Mouse (Mus musculus): ENCODE results near the gene Gtf3c2. TPM values are rescaled to one million over a fixed set of nuclear protein-coding genes. Genes with fewer than 3 reads are reported as not detected.

Gtf3c2 gene
- polyA plus RNA-seq, 1 experiment from 2014 or later, result 109 TPM

DNA sequence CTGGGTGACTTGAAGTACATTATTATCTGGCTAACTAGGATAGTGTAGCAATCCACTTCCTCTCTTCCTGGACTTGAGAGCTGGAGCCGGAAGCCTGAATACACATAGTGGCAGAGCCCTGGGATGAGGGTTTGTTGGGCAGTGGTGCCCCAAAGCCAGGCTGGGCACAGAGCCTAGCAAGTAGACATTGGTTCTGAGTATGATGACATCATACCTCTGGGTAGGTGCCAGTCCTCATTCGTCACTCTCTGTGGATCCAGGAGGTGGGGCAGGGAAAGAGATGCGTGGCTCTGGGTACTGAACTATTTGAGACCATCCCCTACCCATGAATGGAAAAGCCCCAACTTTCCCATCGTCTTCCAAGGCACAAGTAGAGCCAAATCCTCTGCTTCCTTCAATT is 30.2 kb downstream of the Gtf3c2 start:
- no peaks in the 10 kb centered on the region for H3K36me3 ChIP-seq (ENCODE audit: control insufficient read depth, insufficient read depth, low read length)
- no peak overlapping the region for H3K4me2 ChIP-seq (ENCODE audit: low read depth, low read length, severe bottlenecking)
- H3K27ac ChIP-seq (ENCODE audit: low read depth, low read length), result no peak overlapping the region
- H3K4me1 ChIP-seq (replicated peaks; ENCODE audit: control insufficient read depth, insufficient read depth, low read length), result peaks cover 5% of the 10 kb centered on the region; the same call in 1 of the 2 replicates
- H3K9me3 ChIP-seq (ENCODE audit: control insufficient read depth, low read length), result no peaks in the 10 kb centered on the region
- H3K4me3 ChIP-seq (ENCODE audit: low read depth, low read length), result no peak overlapping the region
- no peak for ATAC-seq (replicated peaks; ENCODE audit: low FRiP score)
- no peak overlapping the region for H3K9ac ChIP-seq (ENCODE audit: low read length)
- no peaks in the 10 kb centered on the region for H3K27me3 ChIP-seq (ENCODE audit: control insufficient read depth, insufficient read depth, low read length)
- no peak for DNase-seq (ENCODE audit: low spot score)
- 91% methylated on average over 4 of the region's 4 CpGs for WGBS

DNA sequence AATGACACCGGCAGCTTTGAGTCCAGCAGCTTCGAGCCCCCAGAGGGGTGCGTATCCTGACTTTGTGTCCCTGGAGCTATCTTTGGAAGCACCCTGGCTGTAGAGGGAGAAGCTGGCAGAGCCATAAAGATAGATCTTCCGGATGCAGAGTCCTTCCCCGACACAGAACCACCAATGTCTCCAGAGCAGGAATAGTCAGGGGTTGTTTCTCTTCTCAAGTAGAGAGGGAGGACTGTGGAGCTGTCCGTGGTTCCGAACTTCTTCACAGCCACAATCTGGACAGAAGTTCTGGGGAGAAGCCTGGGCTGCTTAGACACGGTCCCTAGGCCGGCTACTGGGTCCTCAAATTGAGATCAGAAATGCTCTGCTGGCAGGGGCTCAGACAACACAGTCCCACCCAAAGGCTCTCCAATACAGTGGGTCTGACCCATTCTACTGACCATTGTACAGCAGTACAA is 40.9 kb downstream of the Gtf3c2 start:
- Histone ChIP-seq H3K4me2 (ENCODE audit: low read depth, low read length, severe bottlenecking) (no peak overlapping the region), H3K27me3 (ENCODE audit: control insufficient read depth, insufficient read depth, low read length) (peaks cover 50% of the 10 kb centered on the region), H3K9me3 (ENCODE audit: control insufficient read depth, low read length) (no peaks in the 10 kb centered on the region), H3K4me1 (replicated peaks; ENCODE audit: control insufficient read depth, insufficient read depth, low read length) (peaks cover 11% of the 10 kb centered on the region; the same call in 1 of the 2 replicates), H3K9ac (ENCODE audit: low read length) (no peak overlapping the region), H3K27ac (ENCODE audit: low read depth, low read length) (no peak overlapping the region), H3K36me3 (ENCODE audit: control insufficient read depth, insufficient read depth, low read length) (peaks cover 3% of the 10 kb centered on the region; the same call in 1 of the 2 replicates), H3K4me3 (ENCODE audit: low read depth, low read length) (no peak overlapping the region)
- WGBS, result 17% methylated on average over 9 of the region's 9 CpGs
- ATAC-seq (replicated peaks; ENCODE audit: low FRiP score) (no peak), DNase-seq (ENCODE audit: low spot score) (no peak)

DNA sequence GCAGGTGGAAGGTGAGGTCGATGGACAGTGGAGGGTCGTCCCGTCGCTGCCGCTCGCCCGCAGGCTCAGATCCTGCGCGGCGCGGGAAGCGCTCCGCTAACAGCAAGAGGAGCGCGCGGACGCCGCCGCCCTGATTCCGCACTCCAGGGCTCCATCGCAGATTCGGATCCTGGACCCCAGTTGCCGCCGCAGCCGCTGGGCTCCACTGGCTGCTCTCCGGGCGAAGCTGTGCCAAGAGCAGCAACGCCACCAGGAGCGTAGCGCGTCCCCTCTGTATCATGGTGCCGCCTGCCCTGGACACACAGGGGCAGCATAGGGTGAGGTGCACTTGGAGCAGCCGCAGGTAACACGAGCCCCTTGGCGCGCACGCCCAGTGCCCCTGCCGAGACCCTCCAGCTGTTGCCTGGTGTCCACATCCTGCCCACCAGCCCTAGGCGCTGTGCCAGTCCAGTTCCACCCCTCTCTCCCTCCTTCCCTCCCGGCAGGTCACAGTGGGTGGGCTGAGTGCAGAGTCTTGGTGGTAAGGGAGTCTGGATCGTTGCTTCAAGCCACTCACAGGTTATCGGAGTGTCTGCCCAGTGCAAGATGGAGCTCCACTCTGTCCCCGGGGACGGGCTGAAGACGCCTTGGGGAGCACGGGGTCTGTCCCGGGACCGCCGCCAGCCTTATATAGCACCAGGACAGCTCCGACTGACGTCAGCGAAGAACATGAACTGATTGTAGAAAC is 41.5 kb downstream of the Gtf3c2 start, which contains the start of gene Ucn:
TSS of gene Ucn (minus strand) at position 589 of the 727 bp plus-strand sequence.
- Histone ChIP-seq H3K4me2 (ENCODE audit: low read depth, low read length, severe bottlenecking) (peak within 1 kb of the TSS; percentile 46), H3K9me3 (ENCODE audit: control insufficient read depth, low read length) (no peaks in the 10 kb centered on the region), H3K4me1 (replicated peaks; ENCODE audit: control insufficient read depth, insufficient read depth, low read length) (peaks cover 11% of the 10 kb centered on the region; the same call in 1 of the 2 replicates), H3K27ac (ENCODE audit: low read depth, low read length) (no peak within 1 kb of the TSS), H3K36me3 (ENCODE audit: control insufficient read depth, insufficient read depth, low read length) (peaks cover 3% of the 10 kb centered on the region; the same call in 1 of the 2 replicates), H3K9ac (ENCODE audit: low read length) (no peak within 1 kb of the TSS), H3K4me3 (ENCODE audit: low read depth, low read length) (peak within 1 kb of the TSS; percentile 14; the same call in 1 of the 2 replicates), H3K27me3 (ENCODE audit: control insufficient read depth, insufficient read depth, low read length) (peaks cover 50% of the 10 kb centered on the region)
- ATAC-seq (replicated peaks; ENCODE audit: low FRiP score) (no peak), DNase-seq (ENCODE audit: low spot score) (no peak)
- 1% methylated on average over 52 of the region's 52 CpGs for WGBS

DNA sequence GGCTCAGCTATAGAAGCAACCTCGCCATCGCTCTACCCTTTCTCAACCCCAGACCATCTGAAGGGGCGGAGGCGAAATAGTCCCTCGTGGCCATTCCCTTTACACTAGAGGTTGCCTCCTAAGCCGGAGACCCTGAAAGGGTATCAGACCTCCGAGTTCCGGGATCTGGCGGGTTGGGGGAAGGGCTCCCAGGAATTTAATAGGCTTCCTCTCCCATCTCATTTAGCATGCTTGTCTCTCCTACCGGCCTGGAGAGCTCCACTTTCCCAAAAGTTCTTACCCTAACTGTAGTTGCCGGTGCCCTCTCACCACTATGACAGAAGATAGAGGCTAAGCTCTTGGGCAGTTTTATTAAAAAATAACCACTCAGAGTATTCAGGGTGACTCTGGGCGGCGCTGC is 42.3 kb downstream of the Gtf3c2 start:
- Histone ChIP-seq H3K27me3 (ENCODE audit: control insufficient read depth, insufficient read depth, low read length) (peaks cover 50% of the 10 kb centered on the region), H3K27ac (ENCODE audit: low read depth, low read length) (no peak overlapping the region), H3K9ac (ENCODE audit: low read length) (no peak overlapping the region), H3K9me3 (ENCODE audit: control insufficient read depth, low read length) (no peaks in the 10 kb centered on the region), H3K36me3 (ENCODE audit: control insufficient read depth, insufficient read depth, low read length) (peaks cover 3% of the 10 kb centered on the region; the same call in 1 of the 2 replicates), H3K4me3 (ENCODE audit: low read depth, low read length) (peak overlapping the region; percentile 14; the same call in 1 of the 2 replicates), H3K4me2 (ENCODE audit: low read depth, low read length, severe bottlenecking) (peak overlapping the region; percentile 46), H3K4me1 (replicated peaks; ENCODE audit: control insufficient read depth, insufficient read depth, low read length) (peaks cover 11% of the 10 kb centered on the region; the same call in 1 of the 2 replicates)
- WGBS, result 1% methylated on average over 13 of the region's 13 CpGs
- DNase-seq (ENCODE audit: low spot score) (no peak), ATAC-seq (replicated peaks; ENCODE audit: low FRiP score) (no peak)

DNA sequence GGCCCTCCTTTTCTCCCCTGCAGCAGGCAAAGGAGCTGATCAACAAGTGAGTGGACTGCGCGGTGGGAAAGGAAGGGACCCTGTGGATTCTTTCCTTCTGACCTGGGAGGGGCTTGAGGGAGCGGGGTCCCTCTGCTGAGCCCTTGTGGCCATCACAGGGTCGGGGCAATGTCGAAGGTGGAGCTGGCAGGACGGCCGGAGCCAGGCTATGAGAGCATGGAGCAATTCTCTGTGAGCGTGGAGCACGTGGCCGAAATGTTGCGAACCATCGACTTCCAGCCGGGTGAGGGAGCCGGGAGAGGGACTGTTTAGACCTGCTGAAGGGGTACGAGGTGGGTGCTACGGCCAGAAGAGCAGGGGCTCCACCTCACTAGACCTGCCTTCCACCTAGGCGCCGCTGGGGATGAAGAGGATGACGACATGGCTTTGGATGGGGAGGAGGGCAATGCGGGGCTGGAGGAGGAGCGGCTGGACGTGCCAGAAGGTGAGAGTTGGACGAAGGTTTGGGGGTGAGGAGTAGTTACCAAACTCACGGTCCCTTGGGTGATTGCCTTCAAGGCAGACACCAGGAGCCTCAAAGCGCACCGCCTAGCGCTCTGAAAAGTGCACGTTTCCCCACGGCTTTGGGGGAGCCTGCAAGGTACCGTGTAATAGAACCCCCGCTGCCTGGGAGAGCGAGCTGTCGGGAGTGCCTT is 43.1 kb downstream of the Gtf3c2 start:
- Histone ChIP-seq H3K9me3 (ENCODE audit: control insufficient read depth, low read length) (no peaks in the 10 kb centered on the region), H3K27ac (ENCODE audit: low read depth, low read length) (no peak overlapping the region), H3K4me1 (replicated peaks; ENCODE audit: control insufficient read depth, insufficient read depth, low read length) (peaks cover 11% of the 10 kb centered on the region; the same call in 1 of the 2 replicates), H3K36me3 (ENCODE audit: control insufficient read depth, insufficient read depth, low read length) (peaks cover 3% of the 10 kb centered on the region; the same call in 1 of the 2 replicates), H3K9ac (ENCODE audit: low read length) (no peak overlapping the region), H3K27me3 (ENCODE audit: control insufficient read depth, insufficient read depth, low read length) (peaks cover 50% of the 10 kb centered on the region), H3K4me3 (ENCODE audit: low read depth, low read length) (no peak overlapping the region), H3K4me2 (ENCODE audit: low read depth, low read length, severe bottlenecking) (peak overlapping the region; percentile 3; the same call in 1 of the 2 replicates)
- under 1% methylated on average over 33 of the region's 33 CpGs for WGBS
- no peak for DNase-seq (ENCODE audit: low spot score)
- no peak for ATAC-seq (replicated peaks; ENCODE audit: low FRiP score)

DNA sequence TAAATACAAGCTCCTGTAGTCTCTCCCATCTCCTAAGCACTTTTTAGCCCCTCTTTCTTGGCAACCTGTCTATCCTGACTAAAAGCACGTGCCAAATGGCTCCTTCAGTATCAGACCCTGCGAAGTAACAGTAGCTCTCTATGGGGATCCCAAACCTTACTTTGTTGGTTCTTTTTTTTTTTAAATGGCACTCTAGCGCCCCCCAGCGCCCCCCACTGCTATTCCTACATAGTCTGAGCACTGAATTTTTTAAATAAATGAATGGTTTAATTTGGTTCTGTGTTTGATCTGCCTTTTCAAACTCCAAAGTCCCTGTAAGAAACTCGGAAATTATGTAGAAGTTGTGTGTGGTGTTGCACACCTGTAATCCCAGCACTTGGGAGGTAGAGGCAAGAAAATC is 53.9 kb downstream of the Gtf3c2 start:
- Histone ChIP-seq H3K36me3 (ENCODE audit: control insufficient read depth, insufficient read depth, low read length) (no peaks in the 10 kb centered on the region), H3K4me2 (ENCODE audit: low read depth, low read length, severe bottlenecking) (no peak overlapping the region), H3K27ac (ENCODE audit: low read depth, low read length) (no peak overlapping the region), H3K4me3 (ENCODE audit: low read depth, low read length) (no peak overlapping the region), H3K9me3 (ENCODE audit: control insufficient read depth, low read length) (no peaks in the 10 kb centered on the region), H3K4me1 (replicated peaks; ENCODE audit: control insufficient read depth, insufficient read depth, low read length) (no peaks in the 10 kb centered on the region), H3K9ac (ENCODE audit: low read length) (no peak overlapping the region), H3K27me3 (ENCODE audit: control insufficient read depth, insufficient read depth, low read length) (no peaks in the 10 kb centered on the region)
- WGBS, result 47% methylated on average over 5 of the region's 5 CpGs
- no peak for ATAC-seq (replicated peaks; ENCODE audit: low FRiP score)
- no peak for DNase-seq (ENCODE audit: low spot score)

DNA sequence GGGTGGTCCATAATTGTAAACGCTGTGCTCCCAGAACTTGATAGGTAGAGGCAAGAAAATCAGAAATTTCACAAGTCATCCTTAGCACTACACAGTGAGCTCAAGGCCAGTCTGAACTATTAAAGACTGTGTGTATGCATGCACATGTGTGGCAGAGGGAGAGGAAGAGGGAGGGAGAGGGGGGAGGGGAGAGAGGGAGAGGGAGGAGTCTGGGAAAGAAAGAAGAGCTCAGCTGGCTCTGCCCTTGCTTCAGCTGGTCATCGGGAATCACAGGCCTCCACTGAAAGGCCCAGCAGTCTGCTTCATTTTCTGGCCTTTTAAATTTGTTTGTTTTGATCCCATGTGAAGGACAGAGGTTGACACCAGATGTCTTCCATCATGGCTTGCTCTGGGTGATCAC is 56.5 kb downstream of the Gtf3c2 start:
- H3K9me3 ChIP-seq (ENCODE audit: control insufficient read depth, low read length), result no peaks in the 10 kb centered on the region
- H3K4me1 ChIP-seq (replicated peaks; ENCODE audit: control insufficient read depth, insufficient read depth, low read length), result no peaks in the 10 kb centered on the region
- H3K27me3 ChIP-seq (ENCODE audit: control insufficient read depth, insufficient read depth, low read length), result no peaks in the 10 kb centered on the region
- no peak overlapping the region for H3K4me3 ChIP-seq (ENCODE audit: low read depth, low read length)
- ATAC-seq (replicated peaks; ENCODE audit: low FRiP score) (no peak), DNase-seq (ENCODE audit: low spot score) (no peak)
- WGBS, result 43% methylated on average over 2 of the region's 2 CpGs
- H3K4me2 ChIP-seq (ENCODE audit: low read depth, low read length, severe bottlenecking), result no peak overlapping the region
- H3K27ac ChIP-seq (ENCODE audit: low read depth, low read length), result no peak overlapping the region
- no peak overlapping the region for H3K9ac ChIP-seq (ENCODE audit: low read length)
- no peaks in the 10 kb centered on the region for H3K36me3 ChIP-seq (ENCODE audit: control insufficient read depth, insufficient read depth, low read length)

DNA sequence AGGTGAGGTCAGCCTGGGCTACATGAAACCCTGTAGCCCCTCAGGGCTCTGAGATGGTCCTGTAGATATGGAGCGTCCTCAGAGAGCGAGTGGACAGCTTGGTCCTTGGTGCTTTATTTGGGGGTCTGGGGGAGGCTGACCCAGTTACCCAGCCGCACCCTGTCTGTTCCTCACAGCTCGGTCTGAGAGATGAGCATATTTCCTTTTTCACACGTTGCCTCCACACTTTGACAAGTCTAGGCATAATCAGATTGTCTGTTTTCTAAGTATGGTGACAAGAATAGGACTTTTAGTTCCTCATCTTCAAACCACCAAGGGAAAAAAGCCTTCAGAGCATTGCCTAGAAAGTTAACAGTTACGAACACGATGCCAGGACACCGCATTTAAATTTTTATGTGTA is 58.8 kb downstream of the Gtf3c2 start:
- Histone ChIP-seq H3K27ac (ENCODE audit: low read depth, low read length) (no peak overlapping the region), H3K4me3 (ENCODE audit: low read depth, low read length) (no peak overlapping the region), H3K36me3 (ENCODE audit: control insufficient read depth, insufficient read depth, low read length) (no peaks in the 10 kb centered on the region), H3K4me1 (replicated peaks; ENCODE audit: control insufficient read depth, insufficient read depth, low read length) (no peaks in the 10 kb centered on the region), H3K9me3 (ENCODE audit: control insufficient read depth, low read length) (no peaks in the 10 kb centered on the region), H3K9ac (ENCODE audit: low read length) (no peak overlapping the region), H3K4me2 (ENCODE audit: low read depth, low read length, severe bottlenecking) (no peak overlapping the region), H3K27me3 (ENCODE audit: control insufficient read depth, insufficient read depth, low read length) (no peaks in the 10 kb centered on the region)
- 89% methylated on average over 8 of the region's 8 CpGs for WGBS
- no peak for DNase-seq (ENCODE audit: low spot score)
- ATAC-seq (replicated peaks; ENCODE audit: low FRiP score), result no peak
